Mouse (Mus musculus): ENCODE measurements around the gene Lat2.
A peak's percentile ranks its signal among the peaks of the same experiment; 100 is the strongest.
"Not testable (repeated sequence)": the region's sequence is repeated elsewhere in the genome, so short reads cannot be mapped to it uniquely, and the experiment has no call there.

Lat2 gene

DNA sequence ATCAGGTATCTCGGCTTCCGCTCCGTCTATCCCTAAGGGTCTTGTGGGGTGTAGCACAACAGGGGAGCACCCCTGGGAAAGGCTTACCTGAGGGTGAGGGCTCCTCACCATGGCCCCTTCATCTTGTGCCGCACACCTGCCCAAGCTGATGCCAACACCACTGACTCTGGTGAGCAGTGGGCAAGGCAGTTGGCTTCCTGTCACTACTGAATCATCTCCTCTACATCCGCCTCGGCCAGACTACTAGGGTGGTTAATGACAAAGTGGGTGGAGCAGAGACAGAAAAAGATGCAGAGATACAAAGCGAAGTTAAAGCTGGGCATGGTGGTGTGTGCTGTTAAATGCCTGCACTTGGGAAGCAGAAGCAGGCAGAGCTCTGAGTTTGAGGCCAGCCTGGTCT, at the start of gene Lat2:
Lat2 (minus strand) TSS at position 224 of the 400 bp plus-strand sequence.
- no peak for DNase-seq (ENCODE audit: low spot score)

DNA sequence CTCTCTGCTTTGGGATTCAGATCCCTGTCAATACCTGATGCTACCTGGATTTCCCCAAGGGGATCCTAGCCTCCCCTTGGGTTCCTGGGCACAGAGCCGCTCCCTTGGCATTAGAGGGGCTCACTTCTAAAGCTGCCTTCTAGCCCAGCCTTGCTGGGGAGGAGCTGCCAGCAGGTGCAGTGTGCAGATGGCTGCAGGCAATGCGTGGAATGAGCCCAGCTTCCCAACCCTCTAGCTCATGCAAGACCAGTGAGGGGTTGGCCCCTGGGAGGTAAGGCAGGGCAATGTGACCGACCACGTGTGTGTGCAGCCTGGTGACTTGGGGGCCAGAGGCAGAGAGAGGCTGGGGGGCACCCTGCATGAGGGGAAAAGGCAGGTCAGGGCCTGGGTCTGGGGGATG, 41.9 kb upstream of the Lat2 start:
- no peak for DNase-seq (ENCODE audit: low spot score)

DNA sequence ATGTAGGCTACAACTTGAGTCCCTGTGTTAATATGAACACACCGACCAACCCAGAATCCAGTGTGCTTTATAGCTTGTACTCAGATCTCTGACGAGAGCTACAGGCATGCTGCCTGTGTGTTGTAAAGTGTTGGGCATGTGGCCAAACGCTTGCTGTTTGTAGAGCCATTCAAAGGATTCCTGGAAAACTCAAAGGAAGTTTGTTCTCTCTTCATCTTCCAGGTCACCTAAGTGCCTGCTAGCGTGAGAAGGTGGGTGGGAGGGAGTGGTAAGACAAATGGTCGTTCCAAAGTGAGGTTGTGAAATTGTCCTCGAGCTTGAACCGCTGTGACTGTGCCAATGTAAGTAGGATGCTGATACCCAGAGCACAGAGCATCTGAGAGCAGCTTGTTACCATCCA, 37.2 kb upstream of the Lat2 start:
- no peak for DNase-seq (ENCODE audit: low spot score)

DNA sequence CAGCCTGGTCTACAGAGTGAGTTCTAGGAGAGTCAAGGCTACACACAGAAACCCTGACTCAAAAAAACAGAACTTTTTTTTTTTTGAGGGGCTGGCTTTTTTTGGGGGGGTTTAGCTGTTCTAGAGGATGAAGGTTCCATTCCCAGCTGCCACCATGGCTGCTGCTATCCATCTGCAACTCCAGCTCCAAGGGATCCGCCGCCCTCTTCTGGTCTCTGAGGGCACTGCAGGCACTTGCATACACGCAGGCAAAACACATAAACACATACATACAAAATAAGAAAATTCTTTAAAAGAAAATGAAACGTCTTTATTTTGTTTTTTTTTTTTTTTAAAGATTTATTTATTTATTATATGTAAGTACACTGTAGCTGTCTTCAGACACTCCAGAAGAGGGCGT, 36.1 kb upstream of the Lat2 start:
- peak; percentile 58 for DNase-seq (ENCODE audit: low spot score)

DNA sequence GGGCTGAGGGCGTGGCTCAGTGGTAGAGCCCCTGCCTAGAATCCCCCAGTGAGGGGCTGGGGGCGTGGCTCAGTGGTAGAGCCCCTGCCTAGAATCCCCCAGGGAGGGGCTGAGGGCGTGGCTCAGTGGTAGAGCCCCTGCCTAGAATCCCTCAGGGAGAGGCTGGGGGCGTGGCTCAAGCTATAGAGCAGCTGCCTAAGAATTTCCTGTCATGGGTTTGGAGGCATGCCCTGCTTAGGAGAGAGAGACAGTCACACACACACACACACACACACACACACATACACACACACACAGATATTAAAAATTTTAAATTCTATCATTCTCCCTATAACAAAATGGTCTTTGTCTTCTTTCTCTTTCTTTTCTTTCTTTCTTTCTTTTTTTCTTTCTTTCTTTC, 34.2 kb upstream of the Lat2 start:
- DNase-seq (ENCODE audit: low spot score) = not testable (repeated sequence)

DNA sequence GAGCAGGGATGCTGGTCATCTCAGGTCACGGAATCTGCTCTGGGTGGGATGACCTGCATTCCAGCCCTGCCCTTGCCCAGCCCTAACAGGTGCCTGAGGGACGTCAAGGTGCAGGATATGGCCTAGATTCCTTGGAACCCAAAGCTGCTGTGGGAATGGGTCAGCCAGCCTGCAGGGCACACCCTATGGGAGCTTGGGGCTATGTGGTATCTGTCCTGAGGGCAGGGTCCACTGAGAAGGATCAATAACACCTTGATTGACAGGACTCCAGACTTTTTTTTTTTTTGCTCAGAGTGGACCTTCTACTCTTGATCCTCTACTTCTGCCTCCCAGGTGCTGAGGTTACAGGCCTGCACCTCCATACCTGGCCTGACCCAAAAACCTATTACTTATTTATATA, 32.6 kb upstream of the Lat2 start:
- DNase-seq (ENCODE audit: low spot score) = no peak

DNA sequence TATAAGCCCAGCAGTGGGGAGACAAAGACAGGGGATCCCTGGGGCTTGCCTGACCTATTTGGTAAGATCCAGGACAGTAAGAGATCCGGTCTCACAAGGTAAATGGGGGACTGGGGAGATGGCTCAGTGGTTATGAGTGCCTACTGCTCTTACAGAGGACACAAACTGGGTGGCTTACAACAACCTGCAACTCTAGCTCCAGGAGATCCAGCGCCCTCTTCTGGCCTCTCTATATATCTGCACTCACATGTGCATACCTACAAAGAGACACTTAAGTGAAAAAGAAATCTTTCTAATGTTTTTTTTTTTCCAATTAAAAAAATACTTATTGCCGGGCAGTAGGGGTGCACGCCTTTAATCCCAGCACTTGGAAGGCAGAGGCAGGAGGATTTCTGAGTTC, 31.6 kb upstream of the Lat2 start:
- DNase-seq (ENCODE audit: low spot score) = no peak

DNA sequence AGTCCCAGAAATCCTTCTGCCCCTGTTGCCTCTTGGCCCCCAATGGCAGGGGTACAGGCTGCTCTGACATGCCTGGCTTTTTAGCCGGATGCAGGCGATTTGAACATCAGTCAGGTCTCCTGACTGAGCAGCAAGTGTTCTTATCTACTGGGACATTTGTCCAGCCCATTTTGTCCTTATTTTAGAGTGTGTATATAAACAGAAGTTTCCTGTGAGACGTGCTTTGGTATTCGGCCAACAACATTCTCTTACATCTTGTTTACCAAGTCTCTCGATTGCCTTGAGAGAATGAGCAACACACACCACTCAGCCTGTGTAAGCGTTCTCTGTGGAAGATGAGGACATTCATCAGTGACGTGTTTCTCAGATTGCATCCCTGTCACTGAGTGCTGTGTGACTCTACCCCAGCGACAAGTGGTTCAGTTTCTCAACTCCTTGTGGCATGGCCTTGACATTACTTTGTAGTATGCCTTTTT, 29.9 kb upstream of the Lat2 start:
- DNase-seq (ENCODE audit: low spot score) = no peak

DNA sequence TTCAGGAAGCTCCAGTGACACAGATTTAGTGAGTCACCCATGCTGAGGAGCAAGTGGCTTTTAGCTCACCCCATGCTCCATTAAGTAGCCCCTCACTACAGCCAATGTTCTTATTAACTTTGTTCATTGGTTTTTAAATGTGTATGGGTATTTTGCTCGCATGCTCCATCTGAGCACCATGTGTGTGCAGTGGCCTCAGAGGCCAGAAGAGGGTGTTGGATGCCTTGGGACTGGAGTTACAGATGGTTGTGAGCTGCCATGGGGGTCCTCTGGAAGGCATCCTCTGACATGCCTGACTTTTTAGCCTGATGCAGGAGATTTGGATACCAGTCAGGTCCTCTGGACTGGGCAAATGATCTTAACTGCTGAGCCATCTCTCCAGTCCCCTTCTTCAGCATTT, 29.3 kb upstream of the Lat2 start:
- no peak for DNase-seq (ENCODE audit: low spot score)

DNA sequence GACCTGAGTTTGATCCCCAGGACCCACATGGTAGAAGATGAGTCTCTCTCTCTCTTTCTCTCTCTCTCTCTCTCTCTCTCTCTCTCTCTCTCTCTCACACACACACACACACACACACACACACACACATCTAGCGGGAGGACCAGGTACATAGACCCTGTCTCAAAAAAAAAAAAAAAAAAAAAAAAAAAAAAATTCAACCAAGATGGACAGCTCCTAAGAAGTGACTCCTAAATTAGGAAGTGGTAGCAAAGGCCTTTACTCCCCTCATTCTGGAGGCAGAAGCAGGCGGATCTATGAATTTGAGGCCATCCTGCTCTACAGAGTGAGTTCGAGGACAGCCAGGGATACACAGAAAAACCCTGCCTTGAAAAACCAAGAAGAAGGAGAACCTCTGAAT, 25.5 kb upstream of the Lat2 start:
- DNase-seq (ENCODE audit: low spot score) = no peak

DNA sequence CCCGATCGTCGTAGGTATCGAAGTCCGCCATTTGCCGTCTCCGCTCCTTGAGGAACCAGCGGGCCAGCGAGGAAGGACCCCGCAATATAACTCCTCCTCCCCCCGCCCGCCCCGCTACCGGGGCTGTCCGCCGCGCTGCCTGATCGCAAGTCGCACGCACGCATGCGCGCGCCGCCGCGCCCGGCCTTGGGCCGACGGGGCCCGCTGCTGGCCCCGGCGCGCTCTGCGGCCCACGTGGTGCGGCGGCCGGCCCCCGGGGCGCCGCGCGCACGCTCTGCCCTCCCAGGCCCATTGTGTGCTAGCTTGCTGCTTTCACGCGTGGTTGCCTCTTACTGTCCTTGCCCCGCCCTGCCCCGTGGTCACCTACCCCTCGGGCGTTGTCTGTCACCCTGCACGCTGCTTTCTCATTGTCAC, 24.5 kb upstream of the Lat2 start, which contains the start of gene Eif4h:
Eif4h (minus strand) TSS at position 222 of the 414 bp plus-strand sequence.
- peak; percentile 96 for DNase-seq (ENCODE audit: low spot score)

DNA sequence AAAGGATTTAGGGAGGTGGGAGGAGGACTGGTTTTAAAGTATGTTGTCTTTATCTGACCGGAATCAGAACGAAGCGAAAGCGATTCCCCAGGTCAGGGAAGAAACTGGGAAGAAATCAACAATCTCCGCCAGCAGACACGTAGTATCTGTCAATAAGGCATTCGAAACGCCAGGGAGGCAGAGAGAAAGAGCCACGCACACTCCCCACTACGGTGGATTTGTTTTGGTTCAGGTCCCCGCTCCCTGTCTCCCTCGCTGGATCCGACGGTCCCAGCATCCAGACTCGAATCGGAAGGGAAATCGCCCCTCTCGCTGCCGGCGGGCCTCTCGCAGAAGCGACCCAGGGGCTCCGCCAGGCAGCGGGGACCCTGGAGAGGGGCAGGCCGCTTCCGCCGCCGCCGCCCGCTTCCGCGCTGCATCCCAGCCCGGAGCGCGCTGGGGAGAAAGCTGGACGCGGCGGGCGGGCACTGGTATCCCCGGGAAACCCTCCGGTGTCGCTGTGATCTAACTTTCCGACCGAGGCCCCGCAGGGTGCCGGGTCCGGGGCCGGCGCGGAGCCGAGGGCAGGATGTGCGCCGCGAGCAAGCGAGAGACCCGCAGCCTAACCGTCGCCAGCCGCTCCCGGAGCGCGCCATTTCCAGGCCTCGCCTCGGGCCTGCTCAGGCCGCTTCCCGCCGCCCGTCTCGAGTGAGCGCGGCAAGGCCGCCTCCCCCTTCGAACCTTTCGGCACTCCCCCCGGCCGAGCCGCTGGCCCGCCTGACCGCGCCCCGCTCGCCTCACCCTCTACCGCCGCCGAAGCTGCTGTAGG, 23.8 kb upstream of the Lat2 start:
- DNase-seq (ENCODE audit: low spot score) = peak; percentile 23

DNA sequence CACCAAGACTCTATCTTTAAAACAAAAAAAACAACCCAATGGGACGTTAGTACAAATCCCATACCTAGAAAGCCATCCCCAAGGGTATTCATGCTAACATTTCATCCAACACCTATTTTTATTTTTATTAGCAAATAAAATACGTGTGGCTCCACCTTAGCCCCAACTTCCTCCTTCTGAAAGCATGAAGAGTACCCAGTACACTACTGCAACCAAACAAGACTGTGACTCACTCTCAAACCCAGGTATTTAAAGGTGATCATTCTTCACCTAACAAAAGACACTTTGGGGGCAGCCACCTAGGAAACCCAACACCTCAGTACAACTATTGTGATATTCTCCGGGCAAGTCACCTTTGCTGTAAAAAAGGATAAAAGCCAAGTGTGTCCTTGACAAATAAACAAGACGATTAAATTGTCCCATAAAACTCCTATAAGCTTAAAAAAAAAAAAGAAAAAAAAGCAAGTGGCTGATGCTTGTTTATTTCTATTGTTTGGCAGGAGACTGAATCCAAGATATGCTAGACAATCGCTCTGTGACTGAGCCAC, 23.1 kb upstream of the Lat2 start:
- no peak for DNase-seq (ENCODE audit: low spot score)

DNA sequence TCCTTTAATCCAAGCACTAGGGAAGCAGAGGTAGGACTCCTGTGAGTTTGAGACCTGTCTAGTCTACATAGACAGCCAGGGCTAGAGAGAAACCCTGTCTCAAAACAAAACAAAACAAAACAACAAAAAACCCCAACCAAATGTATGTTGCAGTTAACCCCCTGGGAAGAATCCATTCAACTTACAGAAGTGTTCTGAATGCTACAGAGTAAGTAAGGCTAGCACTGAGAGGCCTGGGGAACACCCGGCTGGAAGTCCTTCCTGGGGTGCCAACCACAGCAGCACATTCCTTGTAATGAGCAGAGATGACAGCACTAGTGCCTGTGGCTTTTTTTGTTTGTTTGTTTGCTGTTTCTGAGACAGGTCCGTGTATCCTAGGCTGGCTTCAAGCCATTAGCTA, 18.0 kb upstream of the Lat2 start:
- DNase-seq (ENCODE audit: low spot score) = no peak

DNA sequence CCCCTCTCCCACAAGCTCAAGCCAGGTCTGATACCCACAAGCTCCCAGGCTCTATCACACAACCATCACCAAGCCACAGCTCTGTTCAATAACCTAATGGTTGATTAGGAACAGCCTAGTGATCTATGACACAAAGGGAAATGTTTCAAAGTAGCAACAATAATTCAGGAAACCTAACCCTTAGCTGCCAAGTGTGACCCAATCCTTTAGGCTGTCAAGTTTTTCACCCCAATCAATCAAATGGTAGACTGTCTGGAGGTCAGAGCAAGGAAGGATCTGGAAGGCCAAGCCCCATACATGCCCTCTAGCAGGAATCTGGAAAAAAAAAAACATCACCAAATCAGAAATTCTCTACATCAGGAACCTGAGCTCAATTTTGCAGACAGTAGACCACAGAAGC, 16.0 kb upstream of the Lat2 start:
- DNase-seq (ENCODE audit: low spot score) = no peak

DNA sequence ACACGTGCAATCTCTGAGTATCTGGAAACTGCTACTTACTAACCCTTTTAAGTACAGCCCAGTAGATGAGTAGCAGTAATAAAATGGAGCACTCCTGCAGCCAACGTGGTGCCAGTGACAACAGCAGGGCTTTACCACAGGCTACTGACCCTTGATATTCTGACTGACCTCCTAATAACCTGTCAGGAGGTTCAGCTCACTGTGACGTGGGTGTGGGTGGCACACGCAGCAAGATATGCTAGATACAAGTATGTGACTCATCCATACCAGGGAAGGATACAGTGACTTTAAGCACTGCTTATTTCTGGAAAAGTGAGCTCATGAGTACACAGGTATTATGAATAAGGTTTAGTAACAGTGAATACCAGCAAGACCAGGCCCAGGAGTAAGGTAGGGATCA, 14.7 kb upstream of the Lat2 start:
- no peak for DNase-seq (ENCODE audit: low spot score)

DNA sequence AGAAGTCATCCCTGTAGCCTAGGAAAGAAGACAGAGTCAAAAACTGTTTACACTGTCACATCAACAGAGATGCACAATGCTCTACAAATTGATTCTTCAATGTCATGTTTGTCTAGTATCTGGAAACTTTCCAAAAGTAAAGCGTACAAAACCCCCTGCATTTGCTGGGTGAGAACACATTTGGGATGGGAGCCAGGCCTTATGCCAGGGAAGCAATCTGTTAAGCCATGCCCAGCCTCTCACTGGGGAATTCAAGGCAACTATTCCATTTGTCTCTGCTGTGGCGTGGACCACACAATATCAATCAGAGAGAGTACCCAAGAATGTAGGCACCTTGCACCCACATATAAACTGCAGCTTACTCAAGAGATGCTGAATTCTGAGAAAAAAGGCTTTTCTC, 7.2 kb upstream of the Lat2 start:
- no peak for DNase-seq (ENCODE audit: low spot score)

DNA sequence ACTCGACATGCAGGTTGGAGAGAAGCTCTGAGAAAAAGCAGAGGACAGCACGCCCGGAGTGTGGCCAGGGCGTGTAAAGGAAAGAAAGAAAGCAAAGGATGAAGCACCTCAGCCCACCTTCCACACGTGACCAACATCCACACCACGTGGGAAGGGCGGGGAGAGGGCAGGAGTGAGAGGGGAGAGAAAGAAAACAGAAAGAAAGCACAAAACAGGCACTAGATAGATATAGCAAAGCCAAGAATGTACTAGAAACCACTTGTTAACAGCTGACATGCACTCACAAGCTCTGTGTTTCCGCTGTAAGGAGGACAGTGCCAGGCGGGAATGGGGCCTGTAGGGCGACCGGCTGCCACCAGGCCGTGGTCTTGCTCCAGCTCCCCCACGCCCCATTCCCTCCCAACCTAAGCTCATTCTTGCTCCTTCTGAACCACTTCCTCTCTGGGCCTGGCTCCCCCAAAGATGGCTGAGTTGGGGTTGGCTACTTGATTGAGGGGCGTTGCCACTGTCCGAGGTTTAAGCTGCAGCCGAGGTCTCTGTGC, 6.3 kb upstream of the Lat2 start:
- no peak for DNase-seq (ENCODE audit: low spot score)

DNA sequence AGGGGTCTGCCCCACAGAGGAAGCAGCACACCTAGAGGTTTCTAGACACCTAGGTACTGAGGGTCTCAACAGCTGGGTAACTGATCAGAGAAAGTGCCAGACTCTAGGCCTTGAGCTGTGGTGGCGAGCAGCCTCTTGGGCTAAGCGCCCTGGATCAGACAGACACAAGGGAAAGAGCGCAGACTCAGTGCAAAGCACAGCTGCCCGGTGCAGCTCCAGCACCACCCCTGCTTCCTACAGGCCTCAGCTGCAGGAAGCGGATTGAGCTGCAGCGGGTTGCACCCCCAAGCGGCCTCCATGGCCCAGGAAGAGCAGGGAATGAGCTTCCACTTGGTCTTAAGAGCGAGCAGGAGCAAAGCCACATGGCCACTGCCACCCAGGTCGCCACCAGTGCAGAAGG, 5.6 kb upstream of the Lat2 start:
- no peak for DNase-seq (ENCODE audit: low spot score)

DNA sequence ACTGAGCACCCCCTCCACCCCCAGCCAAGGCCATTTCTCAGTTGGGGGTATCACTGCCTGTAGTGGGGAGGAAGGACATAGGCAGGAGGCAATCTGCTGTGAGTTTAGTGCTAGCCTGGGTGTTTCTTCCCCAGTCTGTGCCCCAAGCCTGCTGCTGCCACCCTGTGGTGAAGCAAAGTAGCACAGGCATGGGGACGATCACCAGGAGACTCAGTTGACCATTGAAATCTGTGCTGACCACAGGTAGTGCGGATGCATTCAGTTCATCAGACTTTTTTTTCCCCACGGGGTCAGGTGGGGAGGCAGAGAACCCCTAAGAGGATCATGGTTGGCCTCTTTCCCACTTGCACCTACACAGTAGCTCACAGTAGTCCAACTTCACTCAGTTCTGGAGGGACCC, 2.2 kb upstream of the Lat2 start:
- DNase-seq (ENCODE audit: low spot score) = peak; percentile 63

DNA sequence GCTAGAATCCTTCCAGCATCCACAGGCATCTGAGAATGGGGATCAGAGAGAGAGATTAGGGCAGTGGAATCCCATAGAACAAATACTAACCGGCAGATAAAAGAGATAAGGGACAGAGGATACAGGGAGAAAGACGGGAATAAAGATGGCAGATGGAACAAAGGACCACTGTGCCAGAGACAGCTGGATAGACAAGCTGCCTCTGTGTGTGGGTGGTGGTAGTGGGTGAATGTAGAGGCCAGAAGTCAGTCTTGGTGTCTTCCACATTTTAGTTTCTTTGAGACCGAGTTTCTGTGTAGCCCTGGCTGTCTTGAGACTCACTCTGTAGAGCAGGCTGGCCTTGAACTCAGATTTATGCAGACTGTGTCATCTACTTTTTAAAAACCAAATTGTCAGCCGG, 955 bp upstream of the Lat2 start:
- no peak for DNase-seq (ENCODE audit: low spot score)

DNA sequence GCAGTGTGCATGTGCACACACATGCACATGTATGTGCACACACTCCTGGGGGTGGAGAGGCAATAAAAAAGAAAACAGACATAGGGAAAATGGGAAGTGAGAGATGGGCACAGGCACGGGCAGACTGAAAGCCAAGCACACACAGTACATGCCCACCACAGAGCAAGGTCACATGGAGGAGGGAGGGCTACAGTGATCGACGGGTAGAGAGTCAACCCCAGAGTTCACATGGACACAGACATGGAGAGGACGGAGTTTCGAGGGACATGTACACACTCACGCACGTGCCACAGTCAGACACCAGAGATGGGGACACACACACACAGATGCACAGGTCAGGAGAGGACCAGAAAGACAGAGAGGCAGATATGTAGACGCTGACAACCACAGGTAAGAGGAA, 555 bp upstream of the Lat2 start:
- DNase-seq (ENCODE audit: low spot score) = no peak

DNA sequence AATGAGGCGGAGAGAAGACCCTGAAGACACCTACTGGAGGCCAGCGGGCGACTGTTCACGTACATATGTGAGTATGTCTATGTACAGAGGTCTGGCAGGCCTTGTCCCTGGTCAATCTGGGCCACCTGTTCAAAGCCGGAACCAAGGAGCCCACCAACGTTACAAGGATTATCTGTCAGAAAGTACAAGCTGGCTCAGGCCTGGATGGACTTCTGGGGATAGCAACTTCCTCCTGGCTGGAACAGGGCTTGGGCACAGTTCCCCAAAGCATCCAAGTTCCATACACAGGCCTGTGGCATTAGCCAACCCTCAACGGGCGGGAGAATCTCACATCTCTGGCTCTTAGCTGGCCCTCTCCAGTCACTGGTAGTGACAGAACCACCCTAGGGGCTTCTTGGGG, 529 bp downstream of the Lat2 start:
- DNase-seq (ENCODE audit: low spot score) = no peak

DNA sequence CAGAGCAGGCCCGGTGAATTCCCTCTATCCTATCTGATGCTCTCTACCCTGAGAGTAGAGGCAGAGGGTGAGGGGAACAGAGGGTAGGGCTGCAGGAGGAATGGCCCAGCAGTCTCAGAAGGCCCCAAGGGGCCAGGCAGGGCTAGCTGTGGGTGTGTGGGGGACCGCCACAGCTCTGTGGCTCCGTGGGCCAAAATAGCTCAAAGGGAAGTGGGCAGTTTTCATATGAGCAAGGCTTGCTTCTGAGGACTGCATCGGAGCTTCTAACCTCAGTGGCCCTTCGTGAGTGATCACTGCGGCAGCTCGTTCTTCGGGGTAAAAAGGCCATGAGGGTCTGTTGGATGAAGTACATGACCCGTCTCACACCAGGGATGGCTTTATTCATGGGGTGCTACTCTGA, 1.1 kb downstream of the Lat2 start:
- no peak for DNase-seq (ENCODE audit: low spot score)
